Mouse (Mus musculus) MN1 (cell line): ENCODE measurements around the gene 4933417A18Rik.
A peak's percentile ranks its signal among the peaks of the same experiment; 100 is the strongest.
"Not testable (repeated sequence)": the region's sequence is repeated elsewhere in the genome, so short reads cannot be mapped to it uniquely, and the experiment has no call there.

Experiments
- DNase-seq: peaks from one replicate; pipeline ENCODE4 v3.0.0-alpha.2; 2016; ENCODE audit warnings: low spot score

Gene 4933417A18Rik

DNA sequence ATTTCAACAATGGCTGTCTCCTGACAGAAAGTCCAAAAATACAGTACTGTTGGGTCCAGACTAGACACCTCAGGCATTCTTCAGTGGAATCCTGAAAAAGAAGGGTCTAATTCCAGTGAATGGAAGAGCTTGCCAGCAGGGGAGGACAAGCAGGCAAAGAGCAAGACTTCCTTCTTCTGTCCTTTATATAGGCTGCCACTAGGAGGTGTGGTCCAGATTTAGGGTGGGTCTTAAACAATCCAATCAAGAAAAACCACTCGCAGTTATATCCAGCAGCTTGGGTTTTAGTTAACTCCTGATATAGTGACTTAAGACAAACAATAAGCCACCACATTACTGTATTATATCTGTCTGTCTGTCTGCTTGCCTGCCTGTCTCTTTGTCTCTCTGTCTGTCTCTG, 49.6 kb downstream of the 4933417A18Rik start:
- no peak for DNase-seq

- no peak for DNase-seq
These were observed 51.9 kb downstream of the 4933417A18Rik start for GRCm38 (mm10) chr13:34976116-34976515.

DNA sequence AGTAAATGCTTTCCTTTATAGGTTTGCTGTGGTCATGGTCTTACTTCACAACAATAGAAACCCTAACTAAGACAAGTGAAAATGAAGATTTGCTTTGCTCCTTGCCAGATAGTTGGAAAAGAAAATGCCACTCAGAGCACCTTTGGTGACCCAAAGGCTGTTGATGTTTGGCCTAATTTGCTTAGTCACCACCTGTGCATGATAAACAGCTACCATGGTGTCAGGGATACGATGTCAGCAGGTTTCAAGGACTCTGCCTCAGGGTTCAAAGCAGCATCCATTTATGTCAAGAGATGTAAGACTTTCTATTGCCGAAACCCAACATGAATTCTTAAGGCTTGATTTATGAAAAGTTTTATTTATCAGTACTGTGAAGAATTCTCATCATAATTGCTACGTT, 53.2 kb downstream of the 4933417A18Rik start:
- no peak for DNase-seq

DNA sequence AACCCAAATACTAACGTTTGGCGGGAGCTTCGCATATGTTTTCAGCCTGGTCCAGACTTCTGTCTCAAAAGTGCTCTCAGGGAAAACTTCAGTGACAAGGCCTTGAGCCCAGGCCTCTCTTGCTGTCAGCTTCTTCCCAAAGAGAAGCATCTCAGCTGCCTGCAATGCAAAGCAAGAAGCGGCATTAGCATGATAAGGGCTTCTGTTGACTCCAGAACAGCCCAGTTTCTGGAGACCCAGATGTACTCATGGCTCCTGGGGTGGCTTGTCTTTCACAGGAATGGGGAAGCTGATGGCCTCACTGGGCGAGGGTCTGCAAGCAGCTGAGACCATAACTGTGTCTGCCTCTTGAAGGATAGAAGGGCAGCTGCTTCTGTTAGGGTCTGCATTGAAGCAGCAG, 54.4 kb downstream of the 4933417A18Rik start:
- DNase-seq: not testable (repeated sequence)

DNA sequence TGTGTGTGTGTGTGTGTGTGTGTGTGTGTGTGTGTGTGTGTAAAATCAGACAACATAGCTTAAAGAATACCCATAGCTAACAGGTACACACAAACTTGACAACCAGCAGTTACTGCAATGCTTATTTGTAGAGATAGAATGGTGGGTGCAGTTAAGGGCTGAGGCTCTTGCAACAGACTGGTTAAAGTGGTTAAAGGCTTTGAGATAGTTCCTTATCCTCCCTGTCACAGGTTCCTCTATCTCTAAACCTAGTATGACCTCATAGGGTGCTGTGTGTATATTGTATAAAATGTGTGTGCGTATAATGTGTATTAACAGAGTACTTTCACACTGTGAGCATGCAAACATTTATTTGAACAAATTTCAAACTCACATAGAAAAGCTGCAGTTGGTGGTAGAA, 59.3 kb downstream of the 4933417A18Rik start:
- DNase-seq: not testable (repeated sequence)

DNA sequence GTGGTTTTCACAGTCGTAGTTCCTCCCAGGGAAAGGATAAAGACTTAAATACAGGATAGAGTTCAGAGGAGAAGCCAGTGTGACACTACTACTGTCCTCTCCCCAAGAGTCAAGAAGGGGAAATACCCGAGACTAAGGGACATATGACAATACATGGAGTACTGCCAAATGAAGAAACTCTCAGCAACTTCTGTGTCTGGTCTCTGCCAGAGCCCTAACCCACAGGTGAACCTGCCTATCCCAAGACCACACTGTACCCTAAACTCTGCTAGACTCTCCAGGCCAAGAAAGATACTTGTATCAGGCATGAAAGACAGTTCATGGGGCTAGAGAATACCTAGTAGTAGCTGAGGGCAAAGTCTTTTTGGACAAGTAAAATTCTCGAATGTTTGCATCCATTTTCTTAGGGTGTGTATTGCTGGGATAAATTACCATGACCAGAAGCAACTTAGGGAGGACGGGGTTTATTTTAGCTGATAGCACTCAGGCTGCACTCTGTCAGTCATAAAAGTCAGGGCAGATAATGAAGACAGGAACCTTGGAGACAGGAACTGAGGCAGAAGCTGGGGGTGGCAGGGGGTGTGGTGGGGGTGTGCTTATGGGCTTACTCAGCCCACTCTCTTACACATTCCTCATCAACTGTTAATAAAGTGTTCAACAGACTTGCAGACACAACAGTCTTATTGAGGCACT, 67.5 kb downstream of the 4933417A18Rik start:
- DNase-seq: no peak

GRCm38 (mm10) chr13:34993085-34993484, 68.9 kb downstream of the 4933417A18Rik start:
- DNase-seq: no peak

- DNase-seq: peak; percentile 36
These were observed 69.4 kb downstream of the 4933417A18Rik start for GRCm38 (mm10) chr13:34993595-34993982.

DNA sequence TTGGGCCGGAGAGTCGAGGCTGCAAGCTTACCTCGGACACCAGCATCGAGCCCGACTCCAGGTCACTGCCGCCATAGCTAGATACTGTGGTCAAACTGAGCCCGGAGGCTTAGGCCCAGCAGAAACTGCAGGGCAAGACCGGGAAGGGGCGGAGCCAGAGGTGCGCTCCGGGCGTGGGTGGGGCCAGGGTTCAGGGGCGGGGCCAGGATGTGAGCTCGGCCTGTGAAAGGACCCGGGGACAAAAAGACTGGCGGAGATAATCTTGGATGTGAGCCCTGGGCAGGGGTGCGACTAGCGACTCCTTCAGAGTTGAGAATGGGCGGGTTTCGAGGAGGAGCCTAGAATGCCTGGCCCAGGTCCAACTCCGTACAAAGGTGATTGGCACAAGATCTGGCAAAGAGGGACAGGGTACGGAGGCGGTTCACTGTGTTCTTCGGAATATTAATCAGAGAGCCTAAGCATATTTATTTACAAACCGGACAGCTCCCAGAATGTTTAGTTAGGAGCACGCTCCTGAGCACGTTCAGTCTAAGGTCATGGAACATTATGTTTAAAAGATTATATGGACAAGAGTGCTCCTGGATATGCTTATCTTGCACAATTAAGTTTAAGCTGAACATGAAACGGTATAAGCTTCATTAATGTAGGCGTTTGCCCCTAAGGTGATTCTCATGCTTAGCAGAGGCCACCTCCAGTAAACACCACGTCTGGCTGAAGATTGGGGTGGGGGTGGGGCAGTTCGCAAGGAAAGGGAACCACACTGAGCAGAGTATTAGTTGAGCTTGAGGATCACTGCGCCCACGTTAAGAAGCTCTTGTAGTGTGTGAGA, 70.0 kb downstream of the 4933417A18Rik start:
- peak; percentile 95 for DNase-seq

DNA sequence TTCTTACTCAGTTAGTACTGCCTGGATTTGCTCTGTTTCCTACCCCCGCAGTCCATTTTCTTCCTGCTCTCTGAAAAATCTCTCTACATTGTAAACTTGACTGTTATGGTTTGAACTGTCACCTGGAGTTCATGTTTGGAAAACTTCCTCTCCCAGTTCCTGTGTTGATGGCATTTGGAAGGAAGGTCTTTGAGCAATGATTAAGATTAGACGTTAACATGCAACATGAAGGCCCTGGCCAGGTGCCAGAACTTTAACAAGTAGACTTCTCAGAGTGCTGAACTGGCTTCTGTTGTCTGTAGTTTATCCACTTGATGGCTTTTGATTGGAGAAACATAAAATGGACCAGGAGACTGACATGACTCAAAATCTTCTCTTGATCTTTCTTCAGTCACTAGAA, 71.7 kb downstream of the 4933417A18Rik start:
- peak; percentile 16 for DNase-seq
